Mouse (Mus musculus): ENCODE results near the gene Zranb3.
"Not testable (repeated sequence)": the region's sequence is repeated elsewhere in the genome, so short reads cannot be mapped to it uniquely, and the experiment has no call there.

The Zranb3 gene

GRCm38 (mm10) chr1:128102641-128103461 lies at the start of gene Zranb3, which contains the start of gene R3hdm1:
Gene Zranb3 (minus strand): TSS chr1:128103047.
Gene R3hdm1 (plus strand): TSS chr1:128103301.
- peak; percentile 99 to 100 for DNase-seq (ENCODE audit: low spot score in 2 of 2)

- DNase-seq (ENCODE audit: low spot score in 2 of 2) = no peak
Measured at GRCm38 (mm10) chr1:128141737-128142136, 38.9 kb upstream of the Zranb3 start.

GRCm38 (mm10) chr1:128141039-128141438 lies 38.2 kb upstream of the Zranb3 start:
- DNase-seq (ENCODE audit: low spot score in 2 of 2) = no peak

- not testable (repeated sequence) for DNase-seq (ENCODE audit: low spot score in 2 of 2)
Measured at GRCm38 (mm10) chr1:128136222-128136621, 33.4 kb upstream of the Zranb3 start.

GRCm38 (mm10) chr1:128120913-128121627 lies 18.2 kb upstream of the Zranb3 start:
- DNase-seq (ENCODE audit: low spot score in 2 of 2) = no peak

- DNase-seq (ENCODE audit: low spot score in 2 of 2) = no peak
Measured at GRCm38 (mm10) chr1:128103520-128104088, 757 bp upstream of the Zranb3 start.

- peak in 1 of 2 experiments; percentile 79 for DNase-seq (ENCODE audit: low spot score in 2 of 2)
Measured at GRCm38 (mm10) chr1:128102251-128102640, 601 bp downstream of the Zranb3 start.

- DNase-seq (ENCODE audit: low spot score in 2 of 2) = no peak
Measured at GRCm38 (mm10) chr1:128098309-128098708, 4.5 kb downstream of the Zranb3 start.

GRCm38 (mm10) chr1:128094686-128095085 lies 8.2 kb downstream of the Zranb3 start:
- no peak for DNase-seq (ENCODE audit: low spot score in 2 of 2)

GRCm38 (mm10) chr1:128082800-128083199 lies 20.0 kb downstream of the Zranb3 start:
- DNase-seq (ENCODE audit: low spot score in 2 of 2) = no peak

GRCm38 (mm10) chr1:128081873-128082272 lies 21.0 kb downstream of the Zranb3 start:
- no peak for DNase-seq (ENCODE audit: low spot score in 2 of 2)

GRCm38 (mm10) chr1:128080936-128081696 lies 21.7 kb downstream of the Zranb3 start:
- no peak for DNase-seq (ENCODE audit: low spot score in 2 of 2)

GRCm38 (mm10) chr1:128078646-128079045 lies 24.2 kb downstream of the Zranb3 start:
- DNase-seq (ENCODE audit: low spot score in 2 of 2) = no peak

GRCm38 (mm10) chr1:128077788-128078187 lies 25.1 kb downstream of the Zranb3 start:
- DNase-seq (ENCODE audit: low spot score in 2 of 2) = no peak

- DNase-seq (ENCODE audit: low spot score in 2 of 2) = peak; percentile 40 to 41
Measured at GRCm38 (mm10) chr1:128076791-128077479, 25.9 kb downstream of the Zranb3 start.

GRCm38 (mm10) chr1:128073051-128073450 lies 29.8 kb downstream of the Zranb3 start:
- no peak for DNase-seq (ENCODE audit: low spot score in 2 of 2)

GRCm38 (mm10) chr1:128070003-128070402 lies 32.8 kb downstream of the Zranb3 start:
- no peak for DNase-seq (ENCODE audit: low spot score in 2 of 2)

- no peak for DNase-seq (ENCODE audit: low spot score in 2 of 2)
Measured at GRCm38 (mm10) chr1:128068945-128069397, 33.9 kb downstream of the Zranb3 start.

GRCm38 (mm10) chr1:128064716-128065115 lies 38.1 kb downstream of the Zranb3 start:
- DNase-seq (ENCODE audit: low spot score in 2 of 2) = no peak

- DNase-seq (ENCODE audit: low spot score in 2 of 2) = no peak
Measured at GRCm38 (mm10) chr1:128062167-128062566, 40.7 kb downstream of the Zranb3 start.

- DNase-seq (ENCODE audit: low spot score in 2 of 2) = no peak
Measured at GRCm38 (mm10) chr1:128061401-128061800, 41.4 kb downstream of the Zranb3 start.

Data from spleen, postnatal 36 days (tissue).